25 mouse cellular contexts compared by ENCODE assay signal in the genomic region with DNA sequence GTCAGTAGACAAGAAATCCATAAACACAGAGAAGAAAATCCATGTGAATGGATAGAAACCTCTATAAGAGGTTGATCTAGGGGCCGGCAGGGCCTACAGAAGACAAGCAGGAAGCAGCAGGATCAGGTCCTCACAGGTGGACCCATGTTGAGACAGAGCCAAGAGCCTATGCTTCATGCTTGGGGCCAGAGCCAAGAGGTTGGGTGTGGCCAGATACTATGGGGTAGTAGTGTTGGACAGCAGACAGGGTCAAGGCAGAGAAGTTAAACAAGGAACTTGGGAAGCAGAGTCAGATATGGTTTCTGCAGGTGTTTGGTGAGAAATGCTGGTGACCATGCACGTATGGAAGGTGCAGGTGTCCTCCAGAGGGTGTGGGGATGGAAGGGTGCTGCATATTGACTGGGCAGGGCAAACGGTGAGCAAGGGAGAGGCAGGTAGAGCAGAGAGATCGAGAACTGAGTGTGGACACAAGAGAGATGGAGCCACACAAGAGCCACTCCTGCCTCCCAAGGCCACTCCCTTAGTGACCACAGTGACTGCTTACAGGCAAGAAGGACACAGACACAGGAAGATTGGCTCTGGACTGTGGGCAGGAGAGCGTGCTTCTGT.
DNase-seq lines count a peak whose midpoint lies in the region; ATAC-seq and TF ChIP-seq lines count a peak whose summit lies in the region.
"Had no signal": no experiment of that assay in that cellular context is flagged by ENCODE, and none has a peak within 500 bp of the region (broad histone marks: within the 10 kb centered on the region; RNA-seq: fewer than 3 reads in every experiment).

No protein-coding gene starts in this region.

- no peaks in the 10 kb centered on the region for H3K27me3 ChIP-seq in intestine, postnatal 0 days (replicated peaks; ENCODE audit: control insufficient read depth, insufficient read depth, low read length)
- no peaks in the 10 kb centered on the region for H3K27me3 ChIP-seq in intestine, embryonic 16.5 days (replicated peaks; ENCODE audit: control insufficient read depth, insufficient read depth, low read length)
- H3K27me3 ChIP-seq in stomach, embryonic 16.5 days (ENCODE audit: control insufficient read depth, insufficient read depth, low read length), result no peaks in the 10 kb centered on the region
- no peaks in the 10 kb centered on the region for H3K27me3 ChIP-seq in forebrain, embryonic 13.5 days
- H3K27me3 ChIP-seq: embryonic facial prominence, embryonic 13.5 days; forebrain, embryonic 12.5 days; hindbrain, embryonic 12.5 days; hindbrain, embryonic 15.5 days had no signal

- no peak overlapping the region for H3K9ac ChIP-seq in intestine, postnatal 0 days (ENCODE audit: low read depth, low read length)
- H3K9ac ChIP-seq in intestine, embryonic 16.5 days (ENCODE audit: low read depth, low read length), result no peak overlapping the region
- no peak overlapping the region for H3K9ac ChIP-seq in stomach, embryonic 16.5 days (ENCODE audit: low read length)
- H3K9ac ChIP-seq in forebrain, embryonic 13.5 days, result no peak overlapping the region
- H3K9ac ChIP-seq: embryonic facial prominence, embryonic 13.5 days; forebrain, embryonic 12.5 days; hindbrain, embryonic 12.5 days; hindbrain, embryonic 15.5 days had no signal

- H3K4me3 ChIP-seq in intestine, postnatal 0 days (ENCODE audit: low read depth, low read length), result no peak overlapping the region
- no peak overlapping the region for H3K4me3 ChIP-seq in intestine, embryonic 16.5 days (ENCODE audit: low read length)
- no peak overlapping the region for H3K4me3 ChIP-seq in stomach, embryonic 16.5 days (replicated peaks; ENCODE audit: low read length)
- H3K4me3 ChIP-seq in forebrain, embryonic 13.5 days, result no peak overlapping the region
- H3K4me3 ChIP-seq: embryonic facial prominence, embryonic 10.5 days; embryonic facial prominence, embryonic 13.5 days; erythroblast, embryonic 14.5 days; forebrain, embryonic 12.5 days; heart, adult 2 months; heart, embryonic 10.5 days; hindbrain, embryonic 12.5 days; hindbrain, embryonic 15.5 days had no signal

- no peak overlapping the region; the same call in 1 of the 2 replicates for H3K27ac ChIP-seq in intestine, postnatal 0 days (ENCODE audit: low read depth, low read length)
- H3K27ac ChIP-seq in intestine, embryonic 16.5 days (ENCODE audit: low read length), result no peak overlapping the region
- peak overlapping the region; percentile 51; the same call in 1 of the 2 replicates for H3K27ac ChIP-seq in stomach, embryonic 16.5 days (ENCODE audit: low read length)
- no peak overlapping the region for H3K27ac ChIP-seq in forebrain, embryonic 13.5 days
- H3K27ac ChIP-seq: embryonic facial prominence, embryonic 10.5 days; embryonic facial prominence, embryonic 13.5 days; forebrain, embryonic 12.5 days; heart, adult 2 months; heart, embryonic 10.5 days; hindbrain, embryonic 12.5 days; hindbrain, embryonic 15.5 days had no signal

- H3K4me1 ChIP-seq in intestine, postnatal 0 days (replicated peaks; ENCODE audit: control insufficient read depth, insufficient read depth, low read length), result no peaks in the 10 kb centered on the region
- peaks cover 21% of the 10 kb centered on the region for H3K4me1 ChIP-seq in intestine, embryonic 16.5 days (ENCODE audit: control insufficient read depth, insufficient read depth, low read length)
- peaks cover 5% of the 10 kb centered on the region for H3K4me1 ChIP-seq in stomach, embryonic 16.5 days (ENCODE audit: control insufficient read depth, insufficient read depth, low read length)
- peaks cover 8% of the 10 kb centered on the region; the same call in 1 of the 2 replicates for H3K4me1 ChIP-seq in forebrain, embryonic 13.5 days

- H3K4me2 ChIP-seq in intestine, postnatal 0 days (replicated peaks; ENCODE audit: low read depth), result no peak overlapping the region
- no peak overlapping the region for H3K4me2 ChIP-seq in intestine, embryonic 16.5 days (ENCODE audit: low read depth, low read length)
- no peak overlapping the region for H3K4me2 ChIP-seq in stomach, embryonic 16.5 days (ENCODE audit: low read depth, low read length)
- no peak overlapping the region for H3K4me2 ChIP-seq in forebrain, embryonic 13.5 days
- H3K4me2 ChIP-seq: embryonic facial prominence, embryonic 13.5 days; forebrain, embryonic 12.5 days; hindbrain, embryonic 12.5 days; hindbrain, embryonic 15.5 days had no signal

- H3K9me3 ChIP-seq in intestine, postnatal 0 days (ENCODE audit: control insufficient read depth), result no peaks in the 10 kb centered on the region
- H3K9me3 ChIP-seq in intestine, embryonic 16.5 days (ENCODE audit: control insufficient read depth, low read length), result no peaks in the 10 kb centered on the region
- H3K9me3 ChIP-seq in stomach, embryonic 16.5 days (replicated peaks; ENCODE audit: control insufficient read depth, low read length), result no peaks in the 10 kb centered on the region
- H3K9me3 ChIP-seq in forebrain, embryonic 13.5 days (replicated peaks), result no peaks in the 10 kb centered on the region
- H3K9me3 ChIP-seq: embryonic facial prominence, embryonic 10.5 days; embryonic facial prominence, embryonic 13.5 days; forebrain, embryonic 12.5 days; heart, embryonic 10.5 days; hindbrain, embryonic 12.5 days; hindbrain, embryonic 15.5 days had no signal

- TF ChIP-seq CTCF in intestine, postnatal 0 days (IDR thresholded peaks at IDR 0.05; ENCODE audit: low read depth), result no peak

- no peaks in the 10 kb centered on the region for H3K36me3 ChIP-seq in intestine, postnatal 0 days (ENCODE audit: control insufficient read depth, insufficient read depth)
- H3K36me3 ChIP-seq in intestine, embryonic 16.5 days (ENCODE audit: control insufficient read depth, insufficient read depth, low read length), result no peaks in the 10 kb centered on the region
- no peaks in the 10 kb centered on the region for H3K36me3 ChIP-seq in stomach, embryonic 16.5 days (ENCODE audit: control insufficient read depth, insufficient read depth, low read length)
- H3K36me3 ChIP-seq in forebrain, embryonic 13.5 days (ENCODE audit: poor library complexity, severe bottlenecking), result peaks cover 14% of the 10 kb centered on the region; the same call in 1 of the 2 replicates
- H3K36me3 ChIP-seq: embryonic facial prominence, embryonic 10.5 days; embryonic facial prominence, embryonic 13.5 days; forebrain, embryonic 12.5 days; heart, embryonic 10.5 days; hindbrain, embryonic 12.5 days; hindbrain, embryonic 15.5 days had no signal

- peak; percentile 23 for DNase-seq in urinary bladder, postnatal 14 days (ENCODE audit: low spot score)
- DNase-seq in urinary bladder, postnatal 4 days (ENCODE audit: low spot score in 2 of 2), result no peak
- DNase-seq in Muller cell, postnatal 12 days (ENCODE audit: inconsistent ontology term), result no peak
- DNase-seq: adrenal gland, adult 2 months; adrenal gland, postnatal 14 days; cerebellum, adult 11 months; cerebellum, adult 2 months; cerebellum, postnatal 10 days; cerebellum, postnatal 36 days; embryo, embryonic 11 days; gastrocnemius, postnatal 10 days; gastrocnemius, postnatal 36 days; heart, adult 2 months had no signal

- WGBS in intestine, postnatal 0 days, result 57% methylated on average over 5 of the region's 5 CpGs
- WGBS in intestine, embryonic 16.5 days, result 83% methylated on average over 5 of the region's 5 CpGs
- 77% methylated on average over 5 of the region's 5 CpGs for WGBS in stomach, embryonic 16.5 days
- 89% methylated on average over 5 of the region's 5 CpGs for whole genome bisulfite sequencing in forebrain, embryonic 13.5 days

- 0 out of 2 replicates have a peak, but pooled peaks have one; percentile 16 for ATAC-seq in intestine, postnatal 0 days
- no peak for ATAC-seq in intestine, embryonic 16.5 days
- peak; percentile 78; the same call in 1 of the 2 replicates for ATAC-seq in stomach, embryonic 16.5 days (ENCODE audit: insufficient read depth, low FRiP score)
- no peak for ATAC-seq in forebrain, embryonic 13.5 days
- ATAC-seq: forebrain, embryonic 16.5 days had no signal

Comparison
In these comparisons a context has a peak if more than half of its experiments do, and no peak if none do; other contexts are left out.
1. ATAC-seq: peak in intestine, postnatal 0 days (single experiment) and stomach, embryonic 16.5 days (single experiment); none in intestine, embryonic 16.5 days (single experiment) and forebrain, embryonic 13.5 days (single experiment).